Mouse (Mus musculus) left cerebral cortex, adult 2 months (tissue): ENCODE results near the gene Cpa2. TPM values are rescaled to one million over a fixed set of nuclear protein-coding genes. Genes with fewer than 3 reads are reported as not detected.

Experiments
- DNase-seq, 2 experiments: peaks; one replicate each; pipeline ENCODE4 v3.0.0; 2021 to 2022; ENCODE audit warnings: low spot score in 2 of 2, mixed read lengths in 1 of 2; ENCODE audit errors: extremely low spot score in 1 of 2
- H3K27ac ChIP-seq: fragments of 200-600 bp; 2 replicates; pipeline ENCODE4 v1.8.1; 2022
- H3K4me3 ChIP-seq: fragments of 200-600 bp; 2 replicates; pipeline ENCODE4 v1.8.1; 2022
- CTCF ChIP-seq: fragments of 200-600 bp; IDR thresholded peaks from 2 replicates; pipeline ENCODE4 v1.8.1; 2022; ENCODE audit warnings: antibody characterized with exemption, mild to moderate bottlenecking, moderate library complexity
- intact Hi-C: fragments of 180-260 bp; cut with DNase I; formaldehyde crosslinking; loops from one replicate; pipeline ENCODE4 v1.15.1; 2025
- total RNA-seq, 2 experiments: library from RNA; stranded (reverse); gene quantifications; 2 replicates each; pipeline ENCODE4 v1.2.3; 2021

Gene Cpa2
- total RNA-seq, 2 experiments from 2014 or later = 0.61 to 1.2 TPM

DNA sequence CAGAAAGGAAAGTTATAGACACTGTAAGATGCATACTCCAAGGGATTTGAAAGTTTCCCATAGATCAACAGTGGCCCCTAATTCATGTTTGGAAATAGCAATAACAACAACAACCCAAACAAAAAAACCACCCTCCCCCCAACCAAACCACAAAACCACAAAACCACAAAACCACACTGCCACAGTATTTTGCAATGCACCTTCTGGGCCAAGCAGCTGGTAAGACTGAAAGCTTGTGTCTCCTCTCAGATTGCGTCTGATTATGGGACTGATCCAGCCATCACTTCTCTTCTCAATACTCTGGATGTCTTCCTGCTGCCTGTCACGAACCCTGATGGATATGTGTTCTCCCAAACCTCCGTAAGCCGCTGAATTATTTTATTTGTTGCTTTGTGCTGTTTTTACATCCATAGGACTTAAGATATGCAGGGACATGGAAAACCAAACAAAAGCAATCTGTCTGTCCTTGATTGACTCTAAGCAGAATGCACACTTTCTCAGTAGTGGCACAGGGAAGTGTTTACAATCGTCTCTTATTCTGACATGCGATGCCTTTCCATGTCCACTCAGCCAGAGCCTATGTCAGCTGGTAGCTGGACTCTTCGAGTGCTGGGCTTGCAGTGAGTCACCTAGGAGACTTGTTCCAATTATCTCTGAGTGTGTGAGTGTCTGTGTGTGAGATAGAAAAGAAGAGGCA lies 9.3 kb downstream of the Cpa2 start:
- intact Hi-C loops = no loop called here
- H3K4me3 ChIP-seq = no peak overlapping the region
- peak overlapping the region; percentile 38; the same call in 1 of the 2 replicates for H3K27ac ChIP-seq
- no peak for DNase-seq
- TF ChIP-seq CTCF = no peak

GRCm38 (mm10) chr6:30551193-30551515 lies 9.8 kb downstream of the Cpa2 start:
- TF ChIP-seq CTCF = no peak
- intact Hi-C loops = no loop called here
- peak overlapping the region; percentile 38; the same call in 1 of the 2 replicates for H3K27ac ChIP-seq
- DNase-seq = no peak
- H3K4me3 ChIP-seq = no peak overlapping the region

DNA sequence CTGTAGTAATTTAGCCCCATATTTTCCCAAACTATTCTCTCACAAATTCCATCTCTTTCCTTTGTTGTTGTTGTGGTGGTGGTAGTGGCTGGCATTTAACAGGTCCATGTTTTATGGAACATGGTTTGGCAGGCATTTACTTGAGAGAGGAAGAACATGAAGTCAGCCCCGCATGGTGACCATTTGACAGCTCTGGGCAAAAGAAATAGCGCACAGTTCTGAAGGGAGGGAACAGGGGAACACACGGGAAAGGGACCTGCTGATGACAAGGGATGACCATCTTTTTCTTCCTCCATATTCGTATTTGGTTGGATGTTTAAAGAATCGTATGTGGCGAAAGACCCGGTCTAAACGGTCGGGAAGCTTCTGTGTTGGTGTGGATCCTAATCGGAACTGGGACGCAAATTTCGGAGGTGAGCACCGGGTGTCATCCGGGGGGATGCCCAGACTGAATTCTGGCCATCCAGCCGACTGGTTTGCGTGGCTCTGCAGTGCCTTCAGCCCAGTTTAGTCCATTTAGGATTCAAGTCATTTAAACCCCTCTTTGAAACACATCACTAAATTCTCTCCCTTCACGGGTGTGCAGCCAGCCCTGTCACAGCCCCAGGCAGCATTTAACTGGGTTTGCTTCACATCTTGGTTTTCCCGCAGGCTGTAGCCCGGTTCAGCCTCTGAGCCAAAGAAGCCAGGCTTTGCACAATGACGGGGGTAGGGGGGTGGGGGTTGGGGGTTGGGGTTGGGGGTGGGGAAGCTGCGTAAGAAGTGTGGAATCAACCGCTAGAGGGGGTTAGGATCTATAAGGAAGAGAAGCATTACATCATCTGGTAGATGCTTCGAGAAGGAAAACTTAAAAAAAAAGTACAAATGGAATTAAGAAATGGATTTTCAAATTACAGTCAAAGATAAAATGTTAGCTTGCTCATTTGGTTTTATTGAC lies 10.5 kb downstream of the Cpa2 start:
- Histone ChIP-seq H3K4me3 (peak overlapping the region; percentile 37), H3K27ac (peak overlapping the region; percentile 79)
- DNase-seq = no peak
- intact Hi-C loops = no loop called here
- TF ChIP-seq CTCF = peak; percentile 27

DNA sequence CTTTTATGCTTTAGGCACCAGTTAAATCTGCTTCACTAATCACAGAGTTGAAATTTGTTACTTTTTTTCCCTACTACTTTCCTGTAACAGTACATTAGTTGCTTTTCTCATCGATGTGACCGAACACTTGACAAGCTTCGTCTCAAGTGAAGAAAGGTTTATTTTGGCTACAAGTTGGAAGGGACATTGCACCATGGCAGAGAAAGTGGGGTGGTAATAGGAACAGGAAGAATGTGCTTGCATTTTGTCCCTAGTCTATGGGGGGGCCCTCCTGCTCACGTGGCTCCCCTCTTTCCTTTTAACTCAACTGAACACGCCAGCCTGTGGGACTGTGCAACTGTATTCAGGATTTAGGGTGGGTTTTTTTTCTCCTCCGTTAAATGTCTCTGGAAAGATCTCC lies 11.2 kb downstream of the Cpa2 start:
- peak overlapping the region; percentile 20 for H3K27ac ChIP-seq
- intact Hi-C loops = no loop called here

GRCm38 (mm10) chr6:30553381-30554010 lies 12.1 kb downstream of the Cpa2 start:
- Histone ChIP-seq H3K4me3 (no peak overlapping the region), H3K27ac (peak overlapping the region; percentile 57)
- TF ChIP-seq CTCF = no peak
- intact Hi-C loops = no loop called here
- DNase-seq = no peak

More for the DNA sequence above, 11.2 kb downstream of the Cpa2 start:
- H3K4me3 ChIP-seq = no peak overlapping the region
- no peak for TF ChIP-seq CTCF
- no peak for DNase-seq

DNA sequence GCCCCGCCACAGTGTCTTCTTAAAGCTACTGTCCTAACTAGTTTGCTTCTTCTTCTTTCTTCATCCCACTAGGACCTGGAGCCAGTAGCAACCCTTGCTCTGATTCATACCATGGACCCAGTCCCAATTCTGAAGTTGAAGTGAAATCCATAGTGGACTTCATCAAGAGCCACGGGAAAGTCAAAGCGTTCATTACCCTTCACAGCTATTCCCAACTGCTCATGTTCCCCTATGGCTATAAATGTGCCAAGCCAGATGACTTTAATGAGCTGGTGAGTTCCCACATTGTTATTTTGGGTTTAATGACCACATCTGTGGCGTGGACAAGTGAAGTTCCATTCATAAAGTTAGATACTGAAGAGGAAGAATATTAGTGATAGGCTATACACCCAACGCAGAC lies 12.7 kb downstream of the Cpa2 start:
- peak overlapping the region; percentile 57 for H3K27ac ChIP-seq
- no peak for DNase-seq
- TF ChIP-seq CTCF = no peak
- H3K4me3 ChIP-seq = no peak overlapping the region
- intact Hi-C loops = no loop called here

DNA sequence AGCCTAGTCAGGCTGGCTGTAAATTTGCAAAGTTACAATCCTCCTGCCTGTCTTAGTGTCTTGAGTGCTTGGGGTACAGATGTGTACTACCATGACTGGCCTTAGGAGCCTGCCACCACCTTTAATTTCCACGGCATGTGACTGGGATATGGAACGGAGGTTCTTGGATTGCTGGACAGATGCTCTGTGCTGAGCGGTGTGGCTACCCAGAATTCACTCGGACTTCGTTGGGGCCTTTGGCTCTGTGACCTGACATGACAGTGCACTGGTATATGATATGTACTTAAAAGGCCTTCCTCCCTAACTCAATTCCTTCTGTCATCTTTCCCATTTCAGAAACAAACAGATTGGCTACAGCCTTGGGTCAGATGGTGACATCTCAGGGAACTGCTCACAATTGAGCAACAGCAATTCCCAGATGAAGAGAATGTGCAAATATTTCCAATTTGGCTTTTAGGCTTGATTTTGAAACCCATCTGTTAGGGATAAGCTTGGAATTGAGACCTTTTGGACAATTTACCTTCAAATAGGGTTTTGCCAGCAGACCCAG lies 13.3 kb downstream of the Cpa2 start:
- Histone ChIP-seq H3K27ac (no peak overlapping the region), H3K4me3 (no peak overlapping the region)
- TF ChIP-seq CTCF = no peak
- intact Hi-C loops = no loop called here
- no peak for DNase-seq

- no peak for TF ChIP-seq CTCF
- intact Hi-C loops = no loop called here
- DNase-seq = no peak
- H3K4me3 ChIP-seq = no peak overlapping the region
- H3K27ac ChIP-seq = no peak overlapping the region
Observed at GRCm38 (mm10) chr6:30556080-30556479, 14.7 kb downstream of the Cpa2 start.

DNA sequence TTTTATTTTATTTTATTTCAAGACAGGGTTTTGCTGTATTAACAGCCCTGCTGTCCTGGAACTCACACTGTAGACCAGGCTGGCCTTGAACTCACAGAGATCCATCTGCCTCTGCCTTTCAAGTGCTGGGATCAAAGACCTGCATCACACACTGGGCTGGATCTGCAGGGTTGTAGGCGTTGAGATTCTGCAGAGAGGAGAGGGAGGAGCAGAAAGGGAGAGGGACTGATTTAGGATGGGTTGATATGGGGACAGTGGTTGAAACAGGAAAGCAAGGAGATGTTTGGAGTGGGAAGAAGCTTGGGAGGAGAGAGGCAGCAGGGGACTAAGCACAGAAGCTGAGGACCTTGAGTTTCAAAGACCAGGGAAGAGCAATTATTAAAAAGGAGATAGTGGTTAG lies 18.3 kb downstream of the Cpa2 start:
- no peak overlapping the region for H3K27ac ChIP-seq
- DNase-seq = no peak
- no peak overlapping the region for H3K4me3 ChIP-seq
- TF ChIP-seq CTCF = no peak
- intact Hi-C loops = no loop called here

DNA sequence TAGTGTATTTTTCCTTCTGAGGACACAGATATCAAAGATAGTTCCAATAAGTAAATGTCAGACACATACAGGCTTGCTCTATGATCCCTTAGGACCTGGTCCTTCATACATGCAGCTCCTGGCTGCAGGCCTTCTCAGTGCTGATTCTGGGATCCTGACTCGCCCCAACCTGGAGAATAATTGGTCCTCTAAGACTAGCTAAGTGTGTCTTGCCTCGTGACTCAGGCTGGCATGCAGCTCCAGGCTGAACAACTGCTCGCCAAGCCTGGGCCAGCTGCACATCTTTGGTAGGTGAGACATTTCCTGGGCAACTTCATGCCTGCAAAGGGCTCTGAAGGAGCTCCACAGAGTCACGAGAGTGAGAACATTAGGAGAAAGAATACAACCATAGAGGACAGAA lies 20.8 kb downstream of the Cpa2 start:
- no peak overlapping the region for H3K27ac ChIP-seq
- H3K4me3 ChIP-seq = no peak overlapping the region
- TF ChIP-seq CTCF = no peak
- no peak for DNase-seq
- intact Hi-C loops = no loop called here

- Histone ChIP-seq H3K27ac (no peak overlapping the region), H3K4me3 (no peak overlapping the region)
- no peak for TF ChIP-seq CTCF
- intact Hi-C loops = no loop called here
- DNase-seq = no peak
Observed at GRCm38 (mm10) chr6:30563575-30563974, 22.2 kb downstream of the Cpa2 start.

- intact Hi-C loops = no loop called here
- TF ChIP-seq CTCF = no peak
- DNase-seq = no peak
- Histone ChIP-seq H3K27ac (no peak overlapping the region), H3K4me3 (no peak overlapping the region)
Observed at GRCm38 (mm10) chr6:30564051-30564450, 22.7 kb downstream of the Cpa2 start.
